Mouse (Mus musculus) olfactory bulb, adult 2 months (tissue): Measurements from ENCODE around the gene Cdc25b.

Source experiments
- CTCF ChIP-seq: fragments of 200-500 bp; IDR thresholded peaks from 2 replicates; pipeline ENCODE4 v1.5.1; 2012; ENCODE audit warnings: low read depth, mild to moderate bottlenecking, low read length, moderate library complexity; ENCODE audit not compliant: insufficient read depth
- POLR2A ChIP-seq: fragments of 200-500 bp; IDR thresholded peaks from 2 replicates; pipeline ENCODE4 v1.6.1; 2012; ENCODE audit warnings: mild to moderate bottlenecking, low read depth, low read length, moderate library complexity; ENCODE audit not compliant: insufficient read depth

DNA sequence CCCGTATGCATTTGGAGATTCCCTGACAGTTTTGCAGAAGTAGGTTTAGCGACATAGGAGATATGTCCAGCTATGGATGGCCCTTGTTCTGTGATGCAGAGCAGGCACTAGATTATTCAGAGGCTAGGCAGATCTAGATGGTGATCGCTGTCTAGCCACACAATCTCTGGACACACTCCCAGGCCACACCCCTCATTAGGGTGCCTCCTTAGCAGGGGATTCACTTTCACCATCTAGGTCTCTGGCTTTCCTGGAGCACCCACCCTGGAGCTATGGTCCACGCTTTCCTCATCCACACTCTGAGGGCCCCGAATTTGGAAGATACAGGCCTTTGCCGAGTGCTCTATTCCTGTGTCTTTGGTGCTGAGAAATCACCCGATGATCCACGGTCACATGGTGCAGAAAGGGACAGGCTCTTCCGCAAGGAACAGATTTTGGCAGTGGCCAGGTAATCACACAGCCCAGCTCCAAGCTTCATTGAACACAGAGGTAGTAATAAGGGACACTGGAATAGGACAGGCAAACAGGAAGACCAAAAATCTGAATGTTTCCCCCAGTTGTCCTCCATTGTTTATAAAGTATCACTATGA lies 24.4 kb downstream of the Cdc25b start:
- TF ChIP-seq POLR2A (no peak), CTCF (no peak)
